Mouse (Mus musculus) spleen, adult 2 months (tissue): ENCODE results near the gene Rasa3. TPM values are rescaled to one million over a fixed set of nuclear protein-coding genes. Genes with fewer than 3 reads are reported as not detected.

ENCODE experiments used
- DNase-seq, 2 experiments: peaks; one replicate each; pipeline versions ENCODE4 v3.0.0 to v3.0.0-alpha.2; 2012 to 2021; ENCODE audit warnings: low spot score in 2 of 2, low read depth in 1 of 2
- H3K27ac ChIP-seq: fragments of 200-500 bp; 2 replicates; pipeline ENCODE4 v1.5.1; 2012; ENCODE audit warnings: low read length, inconsistent platforms; ENCODE audit not compliant: insufficient read depth
- H3K27me3 ChIP-seq: fragments of 200-500 bp; 2 replicates; pipeline ENCODE4 v1.6.1; 2012; ENCODE audit warnings: mild to moderate bottlenecking, moderate library complexity, low read length, inconsistent platforms; ENCODE audit not compliant: control insufficient read depth, insufficient read depth
- H3K36me3 ChIP-seq: fragments of 200-500 bp; 2 replicates; pipeline ENCODE4 v1.6.1; 2012; ENCODE audit warnings: mild to moderate bottlenecking, low read length, inconsistent platforms; ENCODE audit not compliant: control insufficient read depth, insufficient read depth
- H3K4me1 ChIP-seq: fragments of 200-500 bp; 2 replicates; pipeline ENCODE4 v1.6.1; 2011; ENCODE audit warnings: inconsistent platforms; ENCODE audit not compliant: control insufficient read depth, insufficient read depth, insufficient read length
- H3K4me3 ChIP-seq: fragments of 200-500 bp; 2 replicates; pipeline ENCODE4 v1.5.1; 2011; ENCODE audit warnings: mild to moderate bottlenecking, inconsistent platforms; ENCODE audit not compliant: insufficient read depth, insufficient read length; ENCODE audit errors: extremely low read depth
- CTCF ChIP-seq: fragments of 200-500 bp; IDR thresholded peaks from 2 replicates; pipeline ENCODE4 v1.5.1; 2011; ENCODE audit warnings: mild to moderate bottlenecking, inconsistent platforms; ENCODE audit not compliant: insufficient read depth, insufficient read length, insufficient replicate concordance; ENCODE audit errors: extremely low read depth
- POLR2A ChIP-seq: fragments of 200-500 bp; IDR thresholded peaks from 2 replicates; pipeline ENCODE4 v1.6.1; 2011; ENCODE audit warnings: low read depth, low read length, inconsistent platforms
- WGBS: fragments of 180-500 bp; shearing (Covaris S2); methylation state at CpG from one replicate; pipeline ENCODE4 v1.1.7; 2018; 5-methylcytosine and 5-hydroxymethylcytosine counted together
- polyA plus RNA-seq: library from polyadenylated mRNA; depleted of rRNA; stranded (reverse); fragments of >200 nt; gene quantifications from 2 replicates; pipeline ENCODE4 v1.2.3, GENCODE M21; 2012

Rasa3 gene
- polyA plus RNA-seq, 1 experiment, result 98.7 TPM

DNA sequence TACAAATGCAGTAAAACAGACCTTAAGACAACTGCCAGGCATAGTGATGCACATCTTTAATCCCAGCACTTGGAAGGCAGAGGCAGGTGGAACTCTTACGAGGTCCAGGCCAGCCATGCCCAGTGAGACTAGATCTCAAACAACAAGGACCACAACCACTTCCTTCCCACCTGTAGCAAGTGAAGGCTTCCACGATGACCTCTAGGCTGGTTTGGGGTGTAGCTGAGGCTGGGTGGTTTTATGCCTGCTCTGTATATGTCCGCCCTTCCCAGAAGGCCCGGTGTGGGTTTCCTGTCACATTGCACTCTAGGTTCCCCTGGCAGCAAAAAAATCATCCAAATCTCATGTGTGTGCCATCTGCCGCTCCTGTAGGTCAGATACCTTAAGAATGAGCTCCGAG is 26.4 kb upstream of the Rasa3 start:
- H3K27ac ChIP-seq, result no peak overlapping the region
- no peaks in the 10 kb centered on the region for H3K36me3 ChIP-seq
- no peaks in the 10 kb centered on the region for H3K27me3 ChIP-seq
- 25% methylated on average over 6 of the region's 6 CpGs for WGBS
- DNase-seq, result peak in 1 of 2 experiments; percentile 2
- H3K4me1 ChIP-seq, result peaks cover 2% of the 10 kb centered on the region; the same call in 1 of the 2 replicates
- H3K4me3 ChIP-seq, result no peak overlapping the region
- no peak for TF ChIP-seq CTCF
- TF ChIP-seq POLR2A, result no peak

GRCm38 (mm10) chr8:13702755-13703154 is 25.4 kb upstream of the Rasa3 start:
- 52% methylated on average over 4 of the region's 4 CpGs for WGBS
- Histone ChIP-seq H3K27ac (no peak overlapping the region), H3K4me1 (peaks cover 2% of the 10 kb centered on the region; the same call in 1 of the 2 replicates), H3K27me3 (no peaks in the 10 kb centered on the region), H3K36me3 (no peaks in the 10 kb centered on the region), H3K4me3 (no peak overlapping the region)
- DNase-seq, result peak in 1 of 2 experiments; percentile 1
- TF ChIP-seq CTCF, result no peak
- TF ChIP-seq POLR2A, result no peak

DNA sequence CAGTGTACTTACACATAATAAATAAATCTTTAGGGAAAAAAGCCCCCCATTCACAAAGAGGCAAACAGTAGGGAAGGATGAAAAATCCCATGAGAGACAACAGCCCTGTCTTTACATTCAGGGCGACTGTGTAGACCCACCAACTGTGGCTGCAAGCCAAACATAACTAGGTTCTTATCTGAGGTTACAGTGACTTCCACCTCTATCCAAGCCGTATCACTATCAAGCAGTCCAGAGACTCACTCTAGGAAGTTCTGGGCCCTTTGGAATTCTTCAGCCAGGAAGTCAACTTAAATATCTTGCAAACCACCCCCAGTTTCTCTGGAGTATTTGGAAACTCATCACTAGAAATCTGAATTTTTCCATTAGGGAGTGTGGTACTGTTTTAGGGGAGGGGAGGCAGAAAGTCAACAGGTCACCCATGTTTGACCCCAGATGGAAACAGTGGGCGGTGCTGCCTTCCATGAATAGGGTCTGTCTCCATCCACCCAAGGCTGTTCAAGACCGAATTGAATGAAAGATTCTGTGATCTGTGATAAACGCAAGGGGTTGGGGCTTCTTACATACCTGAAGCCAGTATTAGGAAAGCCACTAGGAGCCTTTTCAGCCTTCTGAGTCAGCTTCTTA is 22.0 kb upstream of the Rasa3 start:
- no peak overlapping the region for H3K4me3 ChIP-seq
- 79% methylated on average over 5 of the region's 5 CpGs for WGBS
- no peaks in the 10 kb centered on the region for H3K4me1 ChIP-seq
- no peak for DNase-seq
- TF ChIP-seq CTCF, result no peak
- no peak for TF ChIP-seq POLR2A
- no peaks in the 10 kb centered on the region for H3K36me3 ChIP-seq
- no peaks in the 10 kb centered on the region for H3K27me3 ChIP-seq
- H3K27ac ChIP-seq, result no peak overlapping the region

GRCm38 (mm10) chr8:13698281-13698680 is 20.9 kb upstream of the Rasa3 start:
- Histone ChIP-seq H3K4me3 (no peak overlapping the region), H3K27ac (no peak overlapping the region), H3K36me3 (no peaks in the 10 kb centered on the region), H3K27me3 (no peaks in the 10 kb centered on the region), H3K4me1 (no peaks in the 10 kb centered on the region)
- no peak for DNase-seq
- 68% methylated on average over 3 of the region's 3 CpGs for WGBS
- TF ChIP-seq POLR2A, result no peak
- TF ChIP-seq CTCF, result no peak

DNA sequence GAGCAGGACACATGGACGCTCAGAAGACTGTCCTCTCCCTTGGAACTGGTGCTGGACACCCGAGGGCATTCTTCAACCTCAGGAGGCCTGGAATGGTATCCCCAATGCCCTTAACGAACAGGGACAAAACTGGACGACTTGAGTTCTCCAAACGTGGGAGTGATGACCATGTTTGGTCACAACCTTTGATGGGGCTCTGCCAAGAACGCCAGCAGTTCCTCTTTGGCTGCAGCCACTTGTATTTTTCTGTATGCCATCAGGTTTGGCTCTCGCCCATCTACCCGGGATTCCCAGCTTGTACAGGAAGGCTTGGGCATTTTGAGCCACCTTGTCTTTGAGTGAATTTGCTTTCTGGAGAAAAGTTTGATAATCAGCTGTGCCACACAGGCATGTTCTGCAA is 20.3 kb upstream of the Rasa3 start:
- Histone ChIP-seq H3K36me3 (no peaks in the 10 kb centered on the region), H3K27me3 (no peaks in the 10 kb centered on the region), H3K27ac (no peak overlapping the region), H3K4me3 (no peak overlapping the region), H3K4me1 (no peaks in the 10 kb centered on the region)
- DNase-seq, result peak in 1 of 2 experiments; percentile 3
- TF ChIP-seq POLR2A (no peak), CTCF (no peak)
- WGBS, result 38% methylated on average over 8 of the region's 8 CpGs

GRCm38 (mm10) chr8:13697196-13697595 is 19.8 kb upstream of the Rasa3 start:
- Histone ChIP-seq H3K27me3 (no peaks in the 10 kb centered on the region), H3K36me3 (no peaks in the 10 kb centered on the region), H3K27ac (no peak overlapping the region), H3K4me3 (no peak overlapping the region), H3K4me1 (no peaks in the 10 kb centered on the region)
- 83% methylated on average over 8 of the region's 8 CpGs for WGBS
- no peak for DNase-seq
- no peak for TF ChIP-seq POLR2A
- TF ChIP-seq CTCF, result no peak

DNA sequence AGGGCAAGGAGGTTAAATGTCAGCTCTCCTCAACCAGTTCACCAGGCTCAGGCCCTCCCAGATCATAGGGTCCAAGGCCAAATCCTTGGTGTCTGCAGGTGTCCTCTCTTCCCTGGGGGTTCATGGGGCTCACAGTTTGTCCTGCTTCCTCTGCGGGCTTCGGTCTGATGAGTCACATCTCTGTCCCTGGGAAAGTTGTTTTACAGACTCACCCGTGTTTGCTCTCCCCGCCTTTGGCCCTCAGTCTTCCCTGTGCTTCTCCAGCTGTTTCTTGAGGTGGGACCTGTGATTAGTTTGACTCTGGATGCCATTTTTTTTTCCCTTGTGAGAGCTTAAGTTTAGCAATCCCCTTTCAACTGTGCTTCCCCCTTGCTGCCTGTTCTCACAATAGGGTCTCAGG is 18.8 kb upstream of the Rasa3 start:
- H3K4me3 ChIP-seq, result no peak overlapping the region
- DNase-seq, result peak in 1 of 2 experiments; percentile 1
- H3K27ac ChIP-seq, result no peak overlapping the region
- H3K36me3 ChIP-seq, result no peaks in the 10 kb centered on the region
- WGBS, result 69% methylated on average over 4 of the region's 4 CpGs
- no peaks in the 10 kb centered on the region for H3K4me1 ChIP-seq
- H3K27me3 ChIP-seq, result no peaks in the 10 kb centered on the region
- TF ChIP-seq CTCF (no peak), POLR2A (no peak)
